Mouse (Mus musculus): ENCODE data around the gene Slc25a48. TPM values are rescaled to one million over a fixed set of nuclear protein-coding genes. Genes with fewer than 3 reads are reported as not detected.

The Slc25a48 gene
- total RNA-seq, 4 experiments from 2014 or later = 0.55 to 2.5 (median 1.4) TPM

DNA sequence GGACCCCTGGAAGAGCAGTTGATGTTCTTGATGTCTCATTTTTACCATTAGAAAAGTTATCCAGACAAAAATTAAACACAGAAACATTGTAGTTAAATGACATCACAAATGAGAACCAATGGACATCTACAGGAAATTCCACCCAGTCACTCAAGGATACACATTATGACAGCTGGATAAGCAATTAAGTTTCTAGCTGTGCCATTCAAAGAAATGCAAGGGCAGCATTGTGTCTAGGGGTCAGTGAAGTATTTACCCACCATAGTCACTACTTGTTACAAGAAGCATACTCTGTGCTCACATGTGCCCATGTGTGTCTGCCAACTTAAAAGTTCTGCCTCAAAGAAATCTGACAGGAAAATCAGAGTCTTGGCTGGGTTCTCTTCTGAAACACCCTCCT lies 75.4 kb downstream of the Slc25a48 start:
- no peak for DNase-seq

DNA sequence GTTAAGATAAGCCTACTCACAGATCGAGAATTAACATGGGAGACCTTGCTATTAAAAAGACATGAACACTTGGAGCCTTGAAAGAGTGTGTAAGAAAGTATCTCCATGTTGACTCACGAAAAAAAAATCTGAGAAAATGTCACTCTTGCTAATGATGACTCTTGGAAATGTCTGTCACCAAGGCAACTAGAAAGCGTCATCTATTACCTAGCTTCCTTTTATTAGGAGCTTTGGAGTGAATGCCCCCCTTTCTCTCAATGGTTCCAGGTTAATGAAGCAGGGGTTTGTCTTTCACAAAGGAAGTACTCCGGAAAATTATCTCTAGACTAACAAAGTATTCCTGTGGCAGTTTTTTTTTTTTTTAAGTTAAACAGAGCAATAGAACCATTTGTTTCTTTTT lies 78.2 kb downstream of the Slc25a48 start:
- no peak for DNase-seq

DNA sequence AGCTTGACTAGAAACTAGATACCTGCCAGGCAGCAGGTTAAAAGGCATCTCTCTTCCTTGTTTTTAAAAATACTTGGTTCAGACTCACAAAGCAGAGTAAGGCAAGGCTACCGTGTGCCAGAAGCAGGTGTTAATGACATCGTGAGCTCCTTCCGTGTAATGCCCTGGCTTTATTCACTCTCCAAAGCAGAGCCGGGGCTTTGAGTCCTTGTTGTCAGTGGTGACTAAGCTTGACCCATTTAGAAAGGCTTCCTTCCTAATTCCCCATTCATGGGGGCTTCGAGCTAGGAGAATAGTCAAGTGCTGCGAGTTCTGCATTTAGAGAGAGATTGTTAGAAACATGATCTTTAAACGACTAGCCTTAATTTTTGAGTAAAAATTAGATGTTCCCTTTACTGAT lies 78.7 kb downstream of the Slc25a48 start:
- no peak for DNase-seq

DNA sequence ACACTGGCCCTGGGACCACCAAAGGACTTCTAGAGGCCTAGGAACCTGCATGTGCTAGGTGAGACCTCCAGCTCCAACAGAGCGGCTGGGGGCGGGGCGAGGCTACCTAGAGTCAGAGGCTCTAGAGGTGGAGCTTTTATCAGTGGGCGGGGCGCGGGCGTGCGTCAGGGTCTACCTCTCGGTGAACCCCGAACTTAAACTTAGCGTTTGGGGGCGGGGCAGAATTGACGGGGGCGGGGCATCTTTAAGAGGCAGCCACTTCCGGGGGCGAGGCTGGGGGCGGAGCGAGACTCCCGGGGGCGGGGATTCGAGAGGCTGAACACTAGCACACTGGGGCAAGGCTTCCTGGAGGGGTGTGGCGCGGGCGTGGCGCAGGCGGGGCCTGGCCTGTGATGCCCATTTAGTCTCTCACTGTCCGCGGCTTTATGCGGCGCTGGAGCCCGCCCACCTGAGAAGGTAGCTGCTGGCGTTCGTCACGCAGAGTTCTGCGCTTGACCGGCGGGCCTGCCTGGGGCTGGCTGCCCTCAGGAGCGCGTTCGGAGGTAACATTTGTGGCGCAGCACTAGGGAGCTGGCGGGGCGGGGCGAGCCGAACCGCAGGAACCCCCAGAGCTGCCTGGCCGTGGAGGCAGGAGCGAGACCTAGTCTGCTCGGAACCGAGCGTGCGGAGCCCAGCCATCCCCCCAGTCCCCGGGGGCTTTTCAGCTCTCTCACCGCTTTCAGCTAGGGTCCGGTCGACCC lies 84.1 kb downstream of the Slc25a48 start, which contains the start of gene Fbxl21:
Fbxl21 (plus strand) TSS at position 392 of the 740 bp plus-strand sequence.
- peak; percentile 94 for DNase-seq

DNA sequence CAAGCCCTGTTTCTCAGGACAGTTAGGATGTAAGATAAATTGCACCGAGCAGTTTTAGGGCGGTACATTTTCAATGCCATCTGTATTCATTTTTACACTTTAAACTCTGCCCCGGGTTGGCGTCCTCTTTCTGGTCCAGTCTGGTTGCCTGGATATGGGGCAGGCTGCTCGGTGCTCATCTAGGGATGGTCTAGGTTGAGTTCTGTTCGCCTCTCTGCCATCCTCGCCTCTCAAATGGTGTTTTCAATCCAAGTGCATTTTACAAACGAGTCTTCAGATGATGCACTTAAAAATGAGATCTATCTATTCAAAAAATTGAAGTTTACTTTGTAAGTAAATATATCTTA lies 84.6 kb downstream of the Slc25a48 start:
- DNase-seq = no peak

Other genes starting within 250 kb of the Slc25a48 start
- not detected for gene Neurog1, start 186.2 kb upstream of the Slc25a48 start, total RNA-seq (2022)
- 10 to 100 TPM; 63.0 to 86.6 (median 76.1) TPM for gene Cxcl14, start 141.8 kb upstream of the Slc25a48 start, total RNA-seq (2022)
- not detected for gene Gm3045, start 11.8 kb upstream of the Slc25a48 start, total RNA-seq (2022)
- gene Il9, start 43.9 kb downstream of the Slc25a48 start, total RNA-seq (2022) = not detected
- gene Fbxl21, start 84.1 kb downstream of the Slc25a48 start, total RNA-seq (2022) = 1 to 10 TPM; 5.8 to 7.5 (median 6.2) TPM
- not detected for gene Lect2, start 110.1 kb downstream of the Slc25a48 start, total RNA-seq (2022)
- gene Tgfbi, start 171.2 kb downstream of the Slc25a48 start, total RNA-seq (2022) = 100 to 1,000 TPM in 2 of 4 experiments, 10 to 100 TPM in 2; 35.2 to 174 (median 104) TPM

Measured in adrenal gland, adult 8-10 months (tissue).